Mouse (Mus musculus): Measurements from ENCODE around the gene Tbc1d10b.

The Tbc1d10b gene

DNA sequence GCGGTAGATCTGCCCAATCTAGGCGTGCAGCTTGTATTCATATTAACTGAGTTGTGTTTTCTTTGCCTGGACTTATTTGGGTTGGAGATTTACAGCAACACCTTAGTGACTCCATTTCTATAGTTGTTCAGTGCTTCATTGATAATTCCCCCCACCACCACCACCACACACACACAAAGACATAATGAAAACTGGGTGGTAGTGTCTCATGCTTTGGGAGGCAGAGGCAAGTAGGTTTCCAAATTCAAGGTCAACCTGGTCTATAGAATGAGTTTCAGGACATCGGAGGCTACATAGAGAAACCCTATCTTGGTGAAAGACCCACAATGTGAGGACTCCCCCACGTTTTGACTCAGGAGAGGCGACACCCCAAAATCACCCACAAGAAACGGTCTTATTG, 16.3 kb upstream of the Tbc1d10b start:
- no peak for DNase-seq (ENCODE audit: low spot score)

DNA sequence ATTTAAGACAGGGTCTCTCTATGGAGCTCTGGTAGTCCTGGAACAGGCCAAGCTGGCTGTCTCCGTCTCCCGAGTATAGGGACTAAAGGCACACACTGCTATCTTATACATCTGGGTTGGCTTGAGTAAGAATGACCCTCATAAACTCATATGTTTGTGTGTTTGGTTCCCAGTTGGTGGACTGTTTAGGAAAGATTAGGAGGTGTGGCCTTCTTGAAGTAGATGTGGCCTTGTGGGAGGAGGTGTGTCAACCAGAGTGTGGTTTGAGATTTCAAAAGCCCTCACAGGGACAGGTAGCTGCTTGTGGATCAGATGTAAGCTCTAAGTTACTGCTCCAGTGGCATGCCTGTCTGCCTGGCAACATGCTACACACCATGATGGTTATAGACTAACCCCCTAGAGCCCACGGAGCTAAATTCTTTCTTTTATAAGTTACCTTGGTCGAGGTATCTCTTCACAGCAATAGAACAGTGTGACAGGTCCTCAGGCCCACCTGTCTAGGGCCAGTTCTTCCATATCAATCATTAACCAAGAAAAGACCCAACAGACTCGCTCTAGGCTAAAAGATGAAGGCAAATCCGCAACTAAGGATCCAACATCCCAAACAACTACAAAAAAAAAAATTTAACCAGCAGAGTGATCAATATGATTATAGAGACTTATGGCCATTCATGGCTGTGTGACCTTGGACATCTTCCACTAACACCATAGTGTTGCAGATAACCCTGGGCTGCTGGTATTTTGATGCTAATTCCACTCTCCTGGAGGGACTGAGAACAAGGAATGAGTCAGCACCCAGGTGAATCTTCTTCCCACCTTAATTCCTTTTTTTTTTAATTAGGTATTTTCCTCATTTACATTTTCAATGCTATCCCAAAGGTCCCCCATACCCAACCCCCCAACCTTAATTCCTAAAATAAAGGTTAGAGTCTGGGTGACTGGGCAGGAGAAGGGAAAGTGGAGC, 15.5 kb upstream of the Tbc1d10b start:
- DNase-seq (ENCODE audit: low spot score), result no peak

DNA sequence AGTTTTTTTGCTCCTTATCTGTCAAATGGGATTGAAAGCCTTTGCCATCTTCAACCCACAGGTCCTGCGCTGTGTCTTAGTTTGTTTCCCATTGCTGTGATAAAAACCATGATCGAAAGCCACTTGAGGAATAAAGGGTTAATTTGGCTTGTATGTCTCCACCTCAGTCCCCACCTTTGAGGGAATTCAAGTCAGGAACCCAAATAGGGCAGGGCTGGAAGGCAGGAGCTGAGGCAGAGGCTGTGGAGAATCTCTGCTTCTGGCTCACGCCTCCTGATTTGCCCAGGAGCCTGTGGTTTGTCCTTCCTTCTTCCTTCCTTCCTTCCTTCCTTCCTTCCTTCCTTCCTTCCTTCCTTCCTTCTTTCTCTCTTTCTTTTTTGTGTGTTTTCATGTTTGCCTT, 14.8 kb upstream of the Tbc1d10b start:
- no peak for DNase-seq (ENCODE audit: low spot score)

DNA sequence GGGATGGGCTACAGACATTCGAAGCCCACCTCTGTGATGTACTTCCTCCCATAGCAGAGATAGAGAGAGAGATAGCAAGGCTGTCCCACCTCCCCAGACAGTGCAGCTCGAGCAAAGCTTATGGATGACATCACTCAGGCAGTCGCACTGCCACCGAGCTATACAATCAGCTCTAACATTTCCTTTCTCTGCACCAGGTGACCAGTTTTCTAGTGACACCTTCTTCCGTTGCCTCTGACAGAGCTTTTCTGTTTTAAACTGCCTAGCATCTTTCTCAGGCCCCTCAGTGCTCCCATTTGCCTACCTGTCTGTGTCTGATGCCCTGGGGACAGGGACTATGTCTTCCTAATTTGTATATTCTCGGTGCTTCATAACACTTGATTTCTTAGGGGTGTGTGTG, 12.2 kb upstream of the Tbc1d10b start:
- DNase-seq (ENCODE audit: low spot score), result no peak

DNA sequence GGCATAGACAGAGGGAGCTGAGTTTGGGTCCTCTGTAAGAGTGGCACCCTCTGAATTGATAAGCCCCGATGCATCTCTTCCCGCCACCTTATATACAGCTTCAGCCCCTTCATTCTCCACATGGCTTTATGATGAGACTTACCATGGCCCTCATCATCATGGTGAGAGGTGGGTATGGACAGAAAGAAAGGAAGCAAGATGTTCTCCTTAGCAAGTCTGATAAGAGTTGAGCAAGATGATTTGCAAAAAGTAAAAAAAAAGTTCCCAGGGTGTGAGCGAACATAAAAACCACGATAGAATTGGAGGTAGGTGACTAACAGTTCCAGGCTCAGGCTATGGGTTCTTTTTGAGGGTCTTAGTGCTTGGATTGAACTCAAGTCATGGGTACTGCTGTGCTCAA, 10.4 kb upstream of the Tbc1d10b start:
- no peak for DNase-seq (ENCODE audit: low spot score)

DNA sequence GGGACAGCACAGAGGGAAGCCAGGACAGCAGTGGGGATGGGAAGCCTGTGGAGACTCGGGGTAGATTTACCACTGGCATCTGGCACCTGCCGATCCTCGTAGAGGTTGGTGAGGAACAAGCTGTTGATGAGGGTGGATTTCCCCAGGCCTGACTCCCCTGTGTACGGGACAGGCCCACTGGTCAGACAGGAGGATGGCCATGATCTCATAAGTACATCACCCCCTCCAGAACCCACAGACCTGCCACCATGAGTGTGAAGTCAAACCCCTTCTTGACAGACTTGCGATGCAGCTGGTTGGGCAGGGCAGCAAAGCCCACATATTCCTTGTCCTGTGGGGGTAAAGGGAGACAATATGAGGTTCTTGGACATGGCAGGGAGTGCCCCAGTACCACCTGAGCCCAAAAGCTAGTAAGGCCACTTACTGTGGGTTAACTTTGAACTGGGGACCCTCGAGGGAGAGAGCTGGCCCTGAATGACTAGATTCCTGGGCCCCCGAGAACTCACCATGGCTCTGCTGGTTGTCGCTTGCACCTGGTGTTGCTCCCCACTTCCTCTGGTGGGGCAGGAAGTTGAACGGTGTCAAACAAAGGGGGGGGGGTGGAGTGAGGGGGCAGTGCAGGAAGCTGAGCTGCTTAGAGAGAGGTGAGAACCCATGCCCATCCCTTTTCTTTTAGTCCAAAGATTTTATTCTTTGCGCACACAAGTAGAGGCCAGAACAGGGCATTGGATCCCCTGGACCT, 9.8 kb upstream of the Tbc1d10b start:
- DNase-seq (ENCODE audit: low spot score), result no peak

DNA sequence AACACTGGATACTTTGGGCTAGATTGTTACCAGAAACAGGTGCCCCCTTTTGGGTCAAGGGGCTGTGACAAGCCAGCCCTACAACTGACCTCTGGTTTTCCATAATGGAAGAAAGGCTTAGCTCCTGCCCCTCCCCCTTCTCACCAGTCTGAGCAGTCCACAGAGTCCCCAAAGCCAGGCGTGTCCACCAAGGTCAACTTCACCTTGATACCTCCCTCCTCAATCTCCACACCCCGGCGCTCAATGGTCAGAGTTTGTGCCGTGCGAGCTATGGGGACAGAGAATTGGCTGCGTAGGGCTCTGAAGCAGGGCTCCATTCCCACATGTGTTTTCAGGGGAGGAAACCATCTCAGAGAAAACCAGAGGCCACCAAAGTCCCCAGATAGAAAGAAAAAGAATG, 9.2 kb upstream of the Tbc1d10b start:
- DNase-seq (ENCODE audit: low spot score), result no peak

DNA sequence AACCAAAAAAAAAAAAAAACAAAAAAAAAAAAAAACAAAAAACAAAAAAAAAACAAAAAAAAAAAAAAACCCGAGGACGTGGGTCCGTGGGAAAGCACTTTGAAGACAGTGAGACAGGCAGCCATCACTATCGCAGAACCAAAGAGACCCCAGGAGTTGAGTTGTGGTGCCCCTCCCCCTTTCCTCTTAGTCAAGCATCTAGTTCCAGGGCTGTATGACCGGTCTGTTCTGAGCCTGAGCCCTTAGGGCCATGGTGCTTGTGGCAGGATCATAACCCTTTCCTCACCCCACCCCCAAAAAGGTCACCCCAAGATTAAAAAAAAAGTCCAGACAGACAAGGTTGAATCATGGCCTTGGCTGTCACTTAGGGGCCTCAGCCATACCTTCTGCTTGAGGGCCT, 8.0 kb upstream of the Tbc1d10b start:
- no peak for DNase-seq (ENCODE audit: low spot score)

DNA sequence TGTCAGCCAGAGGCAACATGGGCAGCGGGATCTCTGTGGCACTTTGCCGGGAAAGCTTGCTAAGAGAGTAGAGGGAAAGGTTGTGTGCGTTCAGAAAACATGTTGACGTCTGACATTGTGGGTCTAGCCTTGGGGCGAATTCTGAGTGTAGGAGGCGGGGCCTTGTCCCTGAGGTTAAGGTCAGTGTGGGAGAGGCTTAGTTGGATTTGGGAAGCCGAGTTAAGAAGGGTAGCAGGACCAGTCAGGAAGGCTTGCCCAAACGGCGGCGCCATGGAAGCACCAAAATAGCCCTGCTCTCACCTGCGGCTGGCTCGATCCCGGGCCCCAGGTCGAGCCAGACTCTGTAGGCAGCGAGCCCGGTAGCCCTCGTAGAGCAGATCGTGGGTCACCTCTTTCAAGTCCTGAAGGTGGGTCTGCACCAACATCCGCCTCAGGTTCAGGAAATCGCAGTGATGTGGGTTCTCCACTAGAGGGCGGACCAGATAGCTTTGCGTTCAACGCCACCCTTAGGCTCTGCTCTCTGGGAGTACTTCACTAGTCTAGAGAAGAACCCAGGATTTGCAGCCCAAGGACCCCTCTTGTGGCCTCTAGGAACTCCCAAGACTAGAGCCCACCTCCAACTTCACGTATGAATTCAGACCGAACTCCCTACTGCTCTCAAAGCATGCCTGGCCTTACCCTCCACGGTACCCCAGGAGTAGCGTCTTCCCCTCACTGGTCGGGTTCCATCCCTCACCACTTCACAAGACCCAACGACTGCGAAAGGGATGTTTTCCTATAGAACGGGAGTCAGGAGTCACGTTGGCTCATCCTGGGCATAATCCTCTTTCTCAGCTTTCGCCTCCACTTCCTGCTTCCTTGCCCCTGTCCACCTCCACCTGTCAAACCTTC, 7.0 kb upstream of the Tbc1d10b start:
- DNase-seq (ENCODE audit: low spot score), result peak; percentile 44

DNA sequence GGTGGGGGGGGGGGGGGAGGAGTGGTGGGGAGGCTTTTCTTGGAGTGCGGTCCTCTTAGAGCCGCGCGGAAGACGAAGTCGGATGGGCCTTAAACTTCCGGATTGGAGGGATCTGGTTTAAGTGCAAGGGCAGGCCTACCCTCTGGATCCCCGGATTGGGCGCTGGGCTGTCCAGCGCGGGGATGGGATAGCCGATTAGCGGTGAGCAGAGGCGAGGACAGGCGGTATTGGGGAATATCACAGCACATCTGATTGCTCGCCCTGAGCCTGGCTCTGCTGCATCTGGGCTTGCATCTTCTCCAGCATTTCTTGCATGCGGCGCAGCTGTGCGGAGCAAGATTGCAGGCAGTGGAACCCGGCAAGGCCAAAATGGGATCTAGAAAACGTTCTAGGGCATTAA, 6.3 kb upstream of the Tbc1d10b start:
- DNase-seq (ENCODE audit: low spot score), result no peak

DNA sequence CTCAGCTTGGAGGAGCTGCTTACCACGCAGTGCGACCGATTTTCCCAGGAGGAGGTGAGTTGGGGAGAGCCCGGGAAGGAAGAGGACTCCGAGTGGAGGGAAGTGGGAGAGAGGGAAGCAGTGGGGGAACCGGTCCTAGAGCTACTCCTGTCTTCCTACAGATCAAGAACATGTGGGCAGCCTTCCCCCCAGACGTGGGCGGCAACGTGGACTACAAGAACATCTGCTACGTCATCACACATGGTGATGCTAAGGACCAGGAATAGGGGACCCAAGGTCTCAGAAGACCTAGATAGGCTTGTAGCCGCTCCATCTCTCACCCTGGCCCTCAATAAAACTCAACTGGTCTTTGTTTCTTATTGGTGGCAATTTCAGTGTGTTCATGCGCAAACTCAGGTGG, 5.7 kb upstream of the Tbc1d10b start:
- no peak for DNase-seq (ENCODE audit: low spot score)

DNA sequence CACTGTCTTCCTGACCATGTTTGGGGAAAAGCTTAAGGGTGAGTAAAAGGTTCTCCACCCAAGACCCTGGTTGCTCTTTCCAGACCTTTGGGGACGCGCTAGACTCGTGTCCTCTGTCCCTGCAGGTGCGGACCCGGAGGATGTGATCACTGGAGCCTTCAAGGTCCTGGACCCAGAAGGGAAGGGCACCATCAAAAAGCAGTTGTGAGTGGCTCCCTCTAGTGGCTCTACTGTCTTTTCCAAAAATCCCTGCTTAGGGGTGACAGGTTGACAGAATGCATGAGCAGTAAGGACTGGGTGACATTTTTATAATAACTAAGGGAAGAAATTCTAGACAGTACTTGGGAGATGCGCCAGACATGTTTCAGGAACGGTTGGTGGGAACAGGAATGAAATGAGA, 5.2 kb upstream of the Tbc1d10b start:
- DNase-seq (ENCODE audit: low spot score), result no peak

DNA sequence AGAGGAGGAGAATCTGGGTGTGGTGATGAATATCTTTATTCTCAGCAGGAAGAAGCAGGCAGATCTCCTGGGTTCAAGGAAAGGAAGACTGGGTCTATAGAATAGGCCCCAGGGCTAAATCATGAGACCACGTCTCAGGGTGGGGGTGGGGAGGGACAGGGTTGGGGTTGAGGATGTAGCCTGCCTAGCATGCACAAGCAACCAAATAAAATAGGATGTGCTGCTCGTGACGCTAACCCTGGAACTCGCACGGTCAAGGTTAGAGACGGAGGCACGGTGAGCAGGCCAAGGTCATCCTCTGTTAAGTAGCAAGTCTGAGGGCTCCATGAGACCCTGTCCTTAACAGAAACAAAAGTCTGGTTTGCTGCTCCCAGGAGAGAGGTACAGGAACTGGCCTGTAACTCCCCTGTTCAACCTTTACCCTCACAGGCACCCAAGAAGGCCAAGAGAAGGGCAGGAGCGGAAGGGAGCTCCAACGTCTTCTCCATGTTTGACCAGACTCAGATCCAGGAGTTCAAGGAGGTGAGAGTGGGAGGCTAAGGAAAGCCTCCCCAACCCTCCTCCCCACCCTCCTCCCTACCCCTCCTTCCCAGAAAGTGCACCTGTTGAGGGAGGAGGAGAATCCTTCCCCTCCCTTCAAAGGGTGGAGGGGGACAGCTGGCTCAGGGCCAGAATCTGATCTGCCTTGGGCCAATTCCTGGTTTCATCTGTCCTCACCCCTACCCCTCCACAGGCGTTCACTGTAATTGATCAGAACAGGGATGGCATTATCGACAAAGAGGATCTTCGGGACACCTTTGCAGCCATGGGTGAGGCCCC, 4.4 kb upstream of the Tbc1d10b start:
- DNase-seq (ENCODE audit: low spot score), result no peak

DNA sequence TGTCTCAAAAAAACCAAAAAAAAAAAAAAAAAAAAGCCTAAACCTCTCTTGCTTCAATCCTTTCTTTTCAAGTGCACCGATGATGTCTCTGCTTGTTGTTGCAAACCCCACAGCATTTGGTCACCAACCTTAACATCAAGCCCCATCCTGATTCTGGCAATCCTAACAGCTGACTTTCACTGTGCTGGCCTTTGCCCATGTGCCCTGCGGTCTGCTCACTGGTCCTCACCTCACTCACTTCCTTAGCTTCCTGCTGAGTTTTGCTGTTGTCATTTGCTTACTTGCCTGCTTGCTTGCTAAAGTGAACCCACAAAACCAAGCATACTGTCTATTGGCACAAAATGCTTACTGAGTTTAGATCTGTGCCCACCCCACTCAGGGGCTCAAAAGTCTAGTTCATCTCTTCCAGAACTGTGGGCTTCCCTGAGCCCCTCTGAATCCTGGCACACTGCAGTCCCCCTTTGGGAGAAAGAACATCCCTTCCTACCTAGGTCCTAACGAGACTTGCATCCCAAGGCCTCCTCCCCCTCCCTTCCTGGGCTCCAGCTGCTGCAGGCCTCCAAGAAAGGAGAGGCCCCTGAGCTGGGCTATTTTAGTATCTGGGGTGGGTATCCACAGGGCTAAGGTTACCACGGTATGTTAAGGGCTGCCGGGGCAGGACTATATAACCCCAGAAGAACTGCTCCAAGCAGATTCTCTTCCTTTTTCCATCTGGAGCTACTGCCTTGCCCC, 2.9 kb upstream of the Tbc1d10b start:
- DNase-seq (ENCODE audit: low spot score), result no peak

DNA sequence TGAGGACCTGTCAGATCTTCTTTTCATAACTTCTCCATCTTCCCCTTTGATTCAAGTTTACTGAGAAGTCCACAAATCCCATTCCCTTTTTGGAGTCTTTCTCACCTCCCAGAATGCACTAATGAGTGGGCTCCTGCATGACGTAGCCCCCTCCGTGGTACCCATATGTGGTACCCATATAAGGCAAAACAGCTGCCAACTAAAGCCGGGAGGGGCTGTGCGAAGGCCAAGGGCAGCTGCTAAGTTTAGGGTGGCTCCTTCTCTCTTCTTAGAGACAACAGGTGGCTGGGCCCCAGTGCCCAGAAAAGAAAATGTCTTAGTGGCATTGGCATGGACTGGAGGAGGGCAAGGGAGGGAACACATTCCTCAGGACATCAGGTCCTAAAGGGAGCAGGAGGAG, 2.0 kb upstream of the Tbc1d10b start:
- no peak for DNase-seq (ENCODE audit: low spot score)

DNA sequence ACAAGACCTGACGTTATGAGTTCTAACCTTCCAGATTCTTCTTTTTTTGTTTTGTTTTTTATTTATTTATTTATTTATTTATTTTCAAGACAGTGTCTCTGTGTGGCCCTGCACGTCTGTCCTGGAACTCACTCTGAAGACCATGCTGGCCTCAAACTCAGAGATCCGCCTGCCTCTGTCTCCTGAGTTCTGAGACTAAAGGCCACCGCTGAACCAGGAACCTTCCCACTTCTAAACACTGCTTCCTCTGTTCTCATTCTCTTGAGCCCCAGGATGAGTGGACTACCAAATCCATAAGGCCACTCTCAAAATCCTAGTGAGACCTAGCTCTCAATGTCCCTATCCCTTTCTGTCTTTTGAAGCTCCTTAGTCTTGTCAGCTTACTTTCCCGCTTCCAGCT, 1.6 kb upstream of the Tbc1d10b start:
- DNase-seq (ENCODE audit: low spot score), result no peak

DNA sequence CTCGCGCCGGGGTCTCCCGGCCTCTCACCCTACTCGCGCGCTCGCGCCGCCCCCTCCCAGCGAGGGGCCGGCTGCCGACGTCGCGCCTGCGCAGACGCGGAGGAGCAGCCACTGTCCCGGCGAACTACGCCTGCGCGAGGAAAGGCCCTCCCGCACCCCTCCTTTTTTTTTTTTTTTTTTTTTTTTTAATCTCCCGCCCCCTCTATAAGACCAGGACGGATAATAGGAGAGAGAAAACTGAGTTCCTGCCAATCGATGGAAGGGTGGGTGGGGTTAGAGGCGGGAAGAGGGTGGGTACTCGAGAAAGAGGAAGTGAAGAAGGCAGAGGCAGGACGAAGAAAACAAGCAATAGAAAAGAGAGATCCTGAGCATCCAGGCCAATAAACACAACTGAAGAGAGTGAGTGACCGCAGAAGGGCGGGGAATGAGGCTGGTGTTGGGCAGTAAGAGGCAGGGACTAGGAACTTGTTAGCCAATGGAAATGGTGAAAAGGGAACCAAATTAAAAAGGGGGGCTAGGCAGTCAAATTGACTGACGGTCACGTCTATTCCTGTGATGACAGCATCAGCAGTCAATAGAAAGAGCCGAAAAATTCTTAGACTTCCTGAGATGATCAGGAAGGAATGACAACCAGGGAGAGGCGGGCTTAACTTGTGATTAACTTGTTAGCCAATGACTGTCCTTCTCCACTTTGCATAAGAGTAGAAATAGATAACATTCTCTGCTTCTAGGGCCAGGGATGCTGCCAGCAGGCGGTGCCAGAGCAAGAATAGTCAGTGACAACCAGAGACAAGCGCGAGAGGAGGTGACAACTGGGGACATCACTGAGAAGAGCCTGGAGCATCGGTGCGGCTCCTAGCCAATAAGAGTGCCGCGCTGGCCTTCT, 528 bp upstream of the Tbc1d10b start, which contains the start of gene Mylpf:
TSS of gene Mylpf (plus strand) at position 338 of the 886 bp plus-strand sequence.
- peak; percentile 89 for DNase-seq (ENCODE audit: low spot score)

DNA sequence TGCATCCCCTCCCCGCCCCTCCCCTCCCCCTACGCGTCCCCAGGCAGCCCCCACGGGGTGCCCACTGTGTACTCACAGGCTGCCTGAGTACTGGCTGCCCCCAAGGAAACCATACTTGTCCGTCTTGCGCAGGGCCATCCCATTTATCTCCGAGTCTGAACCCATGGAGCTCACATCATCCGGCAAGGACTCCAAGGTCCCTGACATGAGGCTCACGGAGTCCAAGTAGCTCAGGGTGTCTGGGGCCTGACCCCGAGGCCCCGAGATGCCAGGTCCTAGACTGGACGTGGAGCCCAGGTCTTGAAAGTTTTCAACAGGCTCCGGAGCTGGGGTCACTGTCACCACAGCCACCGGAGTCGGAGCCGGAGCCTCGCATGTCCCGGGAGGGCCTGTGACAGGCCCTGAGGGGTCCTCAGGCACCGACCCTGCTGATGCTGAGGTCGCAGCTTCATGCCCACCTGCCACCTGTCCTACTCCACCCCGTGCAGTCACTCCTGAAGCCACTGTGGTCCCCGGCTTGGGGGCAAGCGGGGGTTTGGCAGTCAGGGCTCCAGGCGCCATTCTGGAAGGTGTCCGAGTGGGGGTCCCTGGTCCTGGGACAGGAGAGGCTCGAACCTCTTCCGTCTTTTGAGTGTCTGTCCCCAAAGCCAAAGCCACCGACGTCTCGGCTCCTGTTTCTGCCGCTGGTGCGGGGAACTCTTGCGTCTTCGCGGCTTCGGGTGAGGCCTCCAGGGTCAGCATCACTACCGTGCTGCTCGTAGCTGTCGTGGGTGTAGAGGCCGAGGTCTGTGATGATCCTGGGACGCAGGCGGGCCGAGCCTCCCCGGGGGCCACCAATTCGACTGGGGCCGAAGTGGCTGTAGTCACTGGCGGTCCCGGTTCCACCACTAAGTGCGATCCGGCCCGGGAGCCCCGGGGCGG, 634 bp downstream of the Tbc1d10b start:
- peak; percentile 28 for DNase-seq (ENCODE audit: low spot score)

DNA sequence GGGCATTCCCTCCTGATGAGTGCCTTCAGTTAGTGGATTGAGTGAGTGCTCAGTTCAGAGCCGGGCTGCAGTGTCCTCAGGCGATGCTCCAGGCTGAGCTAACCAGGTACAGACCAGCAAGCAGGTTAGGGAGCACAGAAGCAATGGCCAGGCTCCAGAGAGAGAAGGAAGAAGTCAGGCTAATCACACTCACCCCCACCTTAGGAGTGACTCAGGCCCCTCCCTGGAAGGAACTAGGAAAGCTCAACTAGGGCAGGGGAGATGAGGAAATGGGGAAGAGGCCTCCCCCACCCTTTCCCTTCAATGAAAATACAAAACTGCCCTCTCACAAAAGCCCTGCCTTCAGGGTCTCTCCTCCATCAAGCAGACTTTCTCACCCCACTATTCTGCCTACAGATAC, 1.7 kb downstream of the Tbc1d10b start:
- DNase-seq (ENCODE audit: low spot score), result no peak
